Mouse (Mus musculus) cortical plate, adult 2 months (tissue): ENCODE measurements around the gene Gm29094. TPM values are rescaled to one million over a fixed set of nuclear protein-coding genes. Genes with fewer than 3 reads are reported as not detected.

Experiments
- H3K27ac ChIP-seq: fragments of 200-500 bp; 2 replicates; pipeline ENCODE4 v1.5.1; 2012; ENCODE audit warnings: low read length, control low read depth, inconsistent platforms; ENCODE audit not compliant: insufficient read depth
- H3K4me1 ChIP-seq: fragments of 200-500 bp; 2 replicates; pipeline ENCODE4 v1.6.1; 2011; ENCODE audit warnings: low read length; ENCODE audit not compliant: control insufficient read depth, insufficient read depth
- H3K4me3 ChIP-seq: fragments of 200-500 bp; 2 replicates; pipeline ENCODE4 v1.5.1; 2011; ENCODE audit warnings: mild to moderate bottlenecking, low read length, control low read depth; ENCODE audit not compliant: insufficient read depth
- CTCF ChIP-seq: fragments of 200-500 bp; IDR thresholded peaks from 2 replicates; pipeline ENCODE4 v1.5.1; 2011; ENCODE audit warnings: mild to moderate bottlenecking, control low read depth, low read length; ENCODE audit not compliant: insufficient read depth; ENCODE audit errors: extremely low read depth
- POLR2A ChIP-seq: fragments of 200-500 bp; IDR thresholded peaks from 2 replicates; pipeline ENCODE4 v1.6.1; 2011; ENCODE audit warnings: mild to moderate bottlenecking, low read length, control low read depth; ENCODE audit not compliant: insufficient read depth; ENCODE audit errors: extremely low read depth
- polyA plus RNA-seq: library from polyadenylated mRNA; depleted of rRNA; stranded (reverse); fragments of >200 nt; gene quantifications from 2 replicates; pipeline ENCODE4 v1.2.3, GENCODE M21; 2012; rRNA removed

The Gm29094 gene
- polyA plus RNA-seq, 1 experiment, result not detected

DNA sequence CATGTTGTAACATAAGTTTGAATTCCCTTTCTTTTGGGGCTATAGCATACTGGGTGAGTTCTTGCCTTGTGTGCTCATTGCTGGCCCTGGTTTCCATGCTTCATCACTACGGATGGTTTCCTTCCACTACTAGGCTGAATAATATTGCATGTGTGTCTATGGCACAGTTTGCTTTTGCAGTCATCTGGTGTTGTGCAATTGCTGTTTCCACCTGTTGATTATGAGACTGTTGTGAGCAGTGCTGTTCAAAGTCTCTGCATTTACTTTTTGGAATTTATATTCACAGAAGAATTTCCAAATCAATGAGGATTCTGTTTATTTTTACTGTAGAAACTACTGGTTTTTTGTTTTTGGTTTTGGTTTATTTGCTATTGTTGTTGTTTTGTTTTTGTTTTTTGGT, 65.4 kb downstream of the Gm29094 start:
- no peaks in the 10 kb centered on the region for H3K4me1 ChIP-seq
- no peak overlapping the region for H3K4me3 ChIP-seq
- no peak overlapping the region for H3K27ac ChIP-seq
- no peak for TF ChIP-seq CTCF
- no peak for TF ChIP-seq POLR2A

Other genes with a start within 250 kb of the Gm29094 start
- 0.67 and 0.72 TPM in 2 replicates for gene Bcl2a1a, start 242.5 kb upstream of the Gm29094 start, polyA plus RNA-seq
- not detected in 2 replicates for gene Trim43b, start 106.5 kb upstream of the Gm29094 start, polyA plus RNA-seq
- 2.7 and 3.0 TPM in 2 replicates for gene Bcl2a1b, start 170 bp upstream of the Gm29094 start, polyA plus RNA-seq
- 10.6 and 14.3 TPM in 2 replicates for gene Mthfs, start 11.3 kb downstream of the Gm29094 start, polyA plus RNA-seq